Mouse (Mus musculus): Measurements from ENCODE around the gene Nxph4. TPM values are rescaled to one million over a fixed set of nuclear protein-coding genes. Genes with fewer than 3 reads are reported as not detected.

Gene Nxph4
- polyA plus RNA-seq, 1 experiment from 2014 or later = 0.14 TPM

DNA sequence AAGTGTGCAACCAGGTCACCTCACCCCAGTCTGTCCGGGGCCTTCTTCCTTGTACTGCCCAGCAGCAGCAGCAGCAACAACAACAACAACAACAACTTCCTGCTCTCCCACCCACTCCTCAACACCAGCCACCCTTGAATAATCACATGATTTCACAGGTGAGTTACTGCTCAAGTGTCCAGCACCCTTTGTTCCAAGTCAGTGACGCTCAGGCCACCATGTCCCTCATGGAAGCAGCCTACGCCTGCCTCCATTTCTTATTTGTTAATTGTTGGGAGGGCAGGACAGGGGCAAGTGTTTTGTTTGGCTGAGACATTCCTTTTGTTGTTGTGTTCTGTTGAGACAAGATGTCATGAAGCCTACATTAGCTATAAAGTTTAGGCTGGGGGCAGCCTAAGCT lies 57.8 kb downstream of the Nxph4 start:
- Histone ChIP-seq H3K9ac (no peak overlapping the region), H3K9me3 (ENCODE audit: low read depth, low read length) (no peaks in the 10 kb centered on the region), H3K27ac (ENCODE audit: low read depth) (no peak overlapping the region), H3K4me1 (ENCODE audit: insufficient read depth) (0 out of 2 replicates have a peak, but pooled peaks cover 3% of the 10 kb centered on the region), H3K4me3 (ENCODE audit: low read depth, low read length) (no peak overlapping the region), H3K36me3 (ENCODE audit: insufficient read depth) (peaks cover 30% of the 10 kb centered on the region), H3K4me2 (no peak overlapping the region), H3K27me3 (ENCODE audit: insufficient read depth, low read length) (no peaks in the 10 kb centered on the region)
- 84% methylated on average over 3 of the region's 3 CpGs for WGBS
- DNase-seq (no peak), ATAC-seq (ENCODE audit: insufficient read depth) (no peak)
- TF ChIP-seq CTCF (IDR thresholded peaks at IDR 0.05; ENCODE audit: low read depth) = no peak

Other genes with a start within 250 kb of the Nxph4 start
- gene Mbd6, start 245.5 kb downstream of the Nxph4 start, polyA plus RNA-seq (2014; fragmentation: Nextera tagmentation; extraction: Ambion mirVana) = 19.1 and 19.4 TPM in 2 replicates
- 128 and 132 TPM in 2 replicates for gene Mars, start 222.8 kb downstream of the Nxph4 start, polyA plus RNA-seq (2014; fragmentation: Nextera tagmentation; extraction: Ambion mirVana)
- 3.2 and 4.2 TPM in 2 replicates for gene Arhgap9, start 212.6 kb downstream of the Nxph4 start, polyA plus RNA-seq (2014; fragmentation: Nextera tagmentation; extraction: Ambion mirVana)
- 14.7 and 16.9 TPM in 2 replicates for gene Gli1, start 192.6 kb downstream of the Nxph4 start, polyA plus RNA-seq (2014; fragmentation: Nextera tagmentation; extraction: Ambion mirVana)
- gene Inhbe, start 180.1 kb downstream of the Nxph4 start, polyA plus RNA-seq (2014; fragmentation: Nextera tagmentation; extraction: Ambion mirVana) = 0.04 TPM in 1 of 2 replicates, not detected in the other
- gene Inhbc, start 164.1 kb downstream of the Nxph4 start, polyA plus RNA-seq (2014; fragmentation: Nextera tagmentation; extraction: Ambion mirVana) = not detected in 2 replicates
- 31.9 and 33.8 TPM in 2 replicates for gene R3hdm2, start 154.2 kb downstream of the Nxph4 start, polyA plus RNA-seq (2014; fragmentation: Nextera tagmentation; extraction: Ambion mirVana)
- gene Stac3, start 32.9 kb downstream of the Nxph4 start, polyA plus RNA-seq (2014; fragmentation: Nextera tagmentation; extraction: Ambion mirVana) = 0.12 TPM in 1 of 2 replicates, not detected in the other
- 36.4 and 44.9 TPM in 2 replicates for gene Ndufa4l2, start 19.6 kb downstream of the Nxph4 start, polyA plus RNA-seq (2014; fragmentation: Nextera tagmentation; extraction: Ambion mirVana)
- gene Shmt2, start 12.1 kb downstream of the Nxph4 start, polyA plus RNA-seq (2014; fragmentation: Nextera tagmentation; extraction: Ambion mirVana) = 99.6 and 101 TPM in 2 replicates
- 68.7 and 73.0 TPM in 2 replicates for gene Lrp1, start 86.6 kb upstream of the Nxph4 start, polyA plus RNA-seq (2014; fragmentation: Nextera tagmentation; extraction: Ambion mirVana)
- 27.8 and 28.1 TPM in 2 replicates for gene Stat6, start 108.4 kb upstream of the Nxph4 start, polyA plus RNA-seq (2014; fragmentation: Nextera tagmentation; extraction: Ambion mirVana)
- 11.2 and 13.2 TPM in 2 replicates for gene Nemp1, start 132.3 kb upstream of the Nxph4 start, polyA plus RNA-seq (2014; fragmentation: Nextera tagmentation; extraction: Ambion mirVana)
- gene Nab2, start 134.0 kb upstream of the Nxph4 start, polyA plus RNA-seq (2014; fragmentation: Nextera tagmentation; extraction: Ambion mirVana) = 11.6 and 13.5 TPM in 2 replicates
- gene Myo1a, start 170.6 kb upstream of the Nxph4 start, polyA plus RNA-seq (2014; fragmentation: Nextera tagmentation; extraction: Ambion mirVana) = 0.23 and 0.28 TPM in 2 replicates
- gene Tac2, start 189.9 kb upstream of the Nxph4 start, polyA plus RNA-seq (2014; fragmentation: Nextera tagmentation; extraction: Ambion mirVana) = not detected in 2 replicates
- 4.2 and 4.4 TPM in 2 replicates for gene Zbtb39, start 205.0 kb upstream of the Nxph4 start, polyA plus RNA-seq (2014; fragmentation: Nextera tagmentation; extraction: Ambion mirVana)
- gene Gpr182, start 217.2 kb upstream of the Nxph4 start, polyA plus RNA-seq (2014; fragmentation: Nextera tagmentation; extraction: Ambion mirVana) = 2.6 and 3.2 TPM in 2 replicates
- 0.04 TPM in 1 of 2 replicates, not detected in the other for gene Rdh1, start 225.2 kb upstream of the Nxph4 start, polyA plus RNA-seq (2014; fragmentation: Nextera tagmentation; extraction: Ambion mirVana)
- gene Rdh16f1, start 225.2 kb upstream of the Nxph4 start, polyA plus RNA-seq (2014; fragmentation: Nextera tagmentation; extraction: Ambion mirVana) = not detected in 2 replicates
- gene Rdh9, start 241.8 kb upstream of the Nxph4 start, polyA plus RNA-seq (2014; fragmentation: Nextera tagmentation; extraction: Ambion mirVana) = 0.34 TPM in 1 of 2 replicates, not detected in the other